Mouse (Mus musculus): ENCODE results near the gene Med28.
A peak's percentile ranks its signal among the peaks of the same experiment; 100 is the strongest.

Gene Med28

DNA sequence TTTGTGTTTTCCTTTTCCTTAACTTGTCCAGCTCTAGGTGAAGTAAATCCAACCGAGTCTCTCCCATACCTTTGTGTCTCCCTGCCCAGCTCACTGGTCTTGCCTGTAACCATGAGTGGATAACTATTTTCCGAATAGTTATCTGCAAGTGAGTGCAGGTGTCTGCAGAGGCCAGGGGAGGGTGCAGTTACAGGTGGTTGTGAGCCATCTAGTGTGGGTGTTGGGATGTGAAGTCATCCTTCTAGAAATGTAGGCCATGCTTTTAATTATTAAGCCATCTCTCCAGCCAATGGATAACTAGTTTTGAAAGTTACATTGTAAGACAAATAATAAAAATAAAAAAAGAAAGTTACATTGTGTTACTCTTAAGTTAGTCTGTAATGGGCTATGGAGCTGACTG lies 6.5 kb upstream of the Med28 start:
- DNase-seq, result no peak

DNA sequence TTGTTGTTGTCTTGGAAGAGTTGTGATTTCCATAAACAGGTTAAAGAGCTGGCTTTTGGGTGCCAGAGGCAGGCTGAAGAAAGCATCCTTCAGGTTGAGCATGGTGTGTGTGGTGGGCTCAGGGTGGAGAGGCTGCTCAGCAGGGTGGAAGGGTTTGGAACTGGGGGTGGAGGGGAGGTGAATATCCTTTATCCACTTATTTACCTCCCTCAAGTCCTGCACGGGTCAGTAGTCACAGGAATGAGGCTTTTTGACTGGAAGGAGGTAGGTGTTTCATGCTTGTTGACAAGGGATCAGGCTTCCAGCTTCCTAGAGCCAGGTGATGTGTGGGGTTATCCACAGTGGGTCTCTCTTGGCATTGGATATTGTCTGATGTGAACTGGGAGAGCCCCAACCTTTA lies 5.4 kb upstream of the Med28 start:
- no peak for DNase-seq

DNA sequence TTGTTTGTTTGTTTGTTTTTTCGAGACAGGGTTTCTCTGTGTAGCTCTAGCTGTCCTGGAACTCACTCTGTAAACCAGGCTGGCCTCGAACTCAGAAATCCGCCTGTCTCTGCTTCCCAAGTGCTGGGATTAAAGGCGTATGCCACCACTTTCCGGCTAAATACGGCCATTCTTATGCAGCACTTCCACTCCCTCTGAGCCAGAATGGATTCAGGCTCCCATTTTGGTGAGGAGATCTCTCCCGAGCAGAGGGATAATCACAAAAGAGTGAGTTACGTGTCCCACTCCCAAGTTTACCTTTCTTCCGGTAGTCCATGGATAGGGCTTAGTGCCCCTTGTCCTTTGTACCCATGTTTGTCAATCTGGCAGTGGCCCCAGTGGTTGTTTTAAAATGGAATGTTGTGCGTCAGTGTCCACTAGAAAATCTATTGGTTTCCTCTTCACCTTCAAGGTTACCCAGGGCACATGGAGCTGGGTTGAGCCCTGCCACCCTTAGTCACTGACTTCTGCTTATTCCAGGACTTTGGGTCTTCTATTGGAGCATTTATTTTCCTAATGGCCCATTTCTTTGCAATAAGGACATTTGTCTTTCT lies 4.8 kb upstream of the Med28 start:
- DNase-seq, result no peak

DNA sequence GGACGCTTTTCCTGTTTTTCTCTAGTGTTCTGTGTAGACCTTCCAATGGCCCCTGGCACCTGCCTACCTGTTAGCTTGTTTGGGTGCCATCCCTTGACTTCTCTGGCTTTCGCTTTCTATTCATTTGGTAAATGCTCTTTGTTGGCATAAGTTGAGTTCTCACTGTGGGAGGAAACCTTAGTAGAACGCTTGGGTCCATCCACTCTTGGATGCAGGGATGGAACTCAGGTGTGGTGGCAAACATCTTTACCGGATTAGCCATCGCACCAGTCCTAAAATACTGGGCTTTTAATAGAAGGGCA lies 731 bp downstream of the Med28 start:
- no peak for DNase-seq

DNA sequence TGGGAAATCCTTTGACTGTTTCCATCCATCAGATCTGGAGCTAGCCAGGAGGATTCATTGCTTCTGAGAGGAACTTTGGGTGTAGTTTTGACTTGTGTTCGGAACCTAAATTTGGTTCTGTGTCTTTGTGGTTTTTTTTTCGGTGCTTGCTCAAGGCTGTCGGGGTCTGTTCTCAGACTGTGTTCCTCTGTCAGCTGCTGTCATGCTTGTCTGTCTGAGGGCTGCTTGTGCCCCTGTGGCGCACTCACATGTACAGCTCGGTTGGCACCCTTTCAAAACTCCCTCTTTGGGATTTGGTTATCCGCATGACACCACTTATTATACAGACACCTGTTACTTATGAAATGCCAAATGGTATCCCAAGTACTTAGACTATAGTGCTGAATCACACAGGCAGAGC lies 1.6 kb downstream of the Med28 start:
- no peak for DNase-seq

DNA sequence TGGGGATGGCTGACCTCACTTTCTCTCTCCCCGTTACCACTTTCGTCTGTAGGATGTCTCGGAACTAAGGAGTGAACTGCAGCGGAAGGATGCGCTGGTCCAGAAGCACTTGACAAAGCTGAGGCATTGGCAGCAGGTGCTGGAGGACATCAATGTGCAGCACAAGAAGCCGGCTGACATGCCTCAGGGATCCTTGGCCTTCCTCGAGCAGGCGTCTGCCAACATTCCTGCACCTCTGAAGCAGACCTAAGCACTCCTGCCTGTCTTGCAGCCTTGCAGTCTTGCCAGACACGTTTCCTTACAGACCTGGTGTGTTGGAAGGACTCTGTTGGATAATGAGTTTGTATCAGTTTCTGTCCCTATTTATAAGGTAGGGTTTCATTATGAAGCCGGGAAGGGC lies 5.1 kb downstream of the Med28 start:
- DNase-seq, result no peak

DNA sequence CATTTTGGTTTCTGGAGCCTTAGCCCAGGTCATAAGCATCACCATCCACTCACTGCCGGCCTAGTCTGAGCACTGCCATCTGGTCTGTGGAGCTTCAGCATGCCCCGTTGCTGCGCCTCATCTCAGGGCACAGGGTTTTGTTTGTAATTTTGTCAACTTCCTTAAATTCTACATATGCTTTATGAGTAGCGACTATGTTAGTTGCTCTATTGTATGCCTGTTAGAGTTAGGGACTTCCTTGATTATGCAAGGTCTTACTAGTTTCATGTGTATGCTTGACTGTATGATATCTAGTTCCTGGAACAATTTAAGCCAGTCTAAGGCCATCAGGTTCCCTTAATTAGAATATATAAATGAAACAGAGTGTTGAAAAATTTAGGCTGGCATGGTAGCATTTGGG lies 6.3 kb downstream of the Med28 start:
- no peak for DNase-seq

DNA sequence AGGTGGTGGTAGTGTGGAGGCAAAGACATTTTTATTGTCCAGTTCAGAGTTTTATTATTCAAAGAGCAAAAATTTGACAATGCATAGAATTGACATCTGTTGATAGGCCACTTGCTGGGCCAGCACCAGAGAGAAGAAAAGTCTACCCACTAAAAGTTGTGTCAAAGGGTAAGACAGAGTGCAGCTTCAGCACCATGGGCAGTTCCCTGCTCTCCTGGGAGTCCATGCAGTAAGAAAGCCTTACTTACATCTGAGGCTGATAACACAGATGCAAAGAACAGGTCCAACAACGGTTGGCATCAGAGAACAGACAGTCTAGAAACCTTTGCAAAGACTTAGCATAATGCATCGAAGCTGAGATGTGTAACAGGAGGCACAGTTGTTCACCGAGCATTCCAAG lies 9.7 kb downstream of the Med28 start:
- DNase-seq, result peak; percentile 7

DNA sequence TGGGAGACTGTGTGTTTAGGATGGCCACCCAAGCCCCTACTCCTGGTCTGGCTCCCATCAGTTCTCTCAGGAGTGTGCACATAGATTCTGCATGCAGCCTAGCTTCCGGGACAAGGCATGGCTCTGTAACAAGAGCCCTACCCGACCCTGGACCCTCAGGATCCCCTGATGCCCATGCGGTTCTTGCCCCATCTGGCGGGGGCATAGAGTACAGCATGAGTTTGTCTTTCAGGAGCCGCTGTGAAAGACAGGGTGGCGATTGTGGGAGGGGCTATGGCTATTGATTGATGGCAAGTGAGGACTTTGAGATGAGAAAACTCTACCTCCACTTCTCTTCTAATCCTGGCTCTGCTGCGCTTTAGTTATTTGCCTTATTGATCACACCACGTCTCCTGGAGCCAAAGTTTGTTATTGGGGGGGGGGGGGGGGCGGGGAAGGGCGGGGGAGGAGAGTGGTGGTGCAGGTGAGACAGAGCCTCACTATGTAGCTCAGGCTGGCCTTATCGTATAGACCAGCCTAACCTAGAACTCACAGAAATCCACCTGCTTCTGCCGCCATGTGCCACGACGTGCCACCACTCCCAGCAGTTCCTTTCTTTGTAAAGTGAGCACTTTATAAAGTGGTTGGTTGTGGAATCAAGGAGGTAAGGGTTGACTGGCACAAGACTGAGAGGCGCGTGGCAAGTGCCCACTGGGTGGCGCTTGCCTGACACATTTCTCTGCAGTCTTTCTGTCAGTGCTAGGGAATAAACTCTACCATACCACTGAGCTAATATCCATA lies 14.5 kb downstream of the Med28 start:
- DNase-seq, result peak; percentile 82

DNA sequence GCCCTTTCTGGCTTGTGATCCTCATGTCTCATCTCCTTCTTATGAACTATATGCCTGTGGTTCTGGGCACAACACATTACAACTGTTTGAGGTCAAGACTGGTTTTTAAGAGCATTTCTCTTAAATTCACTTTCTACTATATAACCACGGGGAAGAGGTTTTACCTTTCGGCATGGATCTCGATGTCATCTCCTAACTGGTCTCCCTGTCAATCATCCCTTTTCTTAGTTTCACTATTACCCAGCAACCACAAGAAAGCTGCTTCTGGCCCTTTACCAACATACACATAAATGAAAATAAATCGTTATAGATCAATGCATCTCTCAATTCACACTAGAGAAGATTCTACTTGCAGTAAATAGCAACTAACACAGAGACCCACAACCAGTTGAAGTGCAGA lies 15.1 kb downstream of the Med28 start:
- DNase-seq, result no peak

DNA sequence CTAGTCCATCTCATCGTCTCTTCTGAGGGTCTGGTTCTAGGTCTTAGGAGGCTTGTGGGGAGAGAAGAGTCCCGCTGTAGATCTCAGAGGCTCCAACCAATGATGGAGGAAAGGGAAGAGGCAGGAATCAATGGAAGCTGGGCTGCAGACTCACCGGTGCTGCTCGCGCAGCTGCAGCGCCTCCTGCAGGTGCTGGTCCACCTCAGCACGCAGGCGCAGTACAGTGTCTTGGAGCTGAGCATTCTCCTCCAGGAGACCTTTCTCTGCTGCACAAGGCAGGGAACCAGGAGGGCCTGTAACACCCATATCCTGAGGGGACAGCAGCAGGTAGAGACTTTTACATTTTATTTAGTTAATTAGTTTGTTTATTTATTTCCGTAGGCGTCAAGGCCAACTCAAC lies 19.5 kb downstream of the Med28 start:
- no peak for DNase-seq

DNA sequence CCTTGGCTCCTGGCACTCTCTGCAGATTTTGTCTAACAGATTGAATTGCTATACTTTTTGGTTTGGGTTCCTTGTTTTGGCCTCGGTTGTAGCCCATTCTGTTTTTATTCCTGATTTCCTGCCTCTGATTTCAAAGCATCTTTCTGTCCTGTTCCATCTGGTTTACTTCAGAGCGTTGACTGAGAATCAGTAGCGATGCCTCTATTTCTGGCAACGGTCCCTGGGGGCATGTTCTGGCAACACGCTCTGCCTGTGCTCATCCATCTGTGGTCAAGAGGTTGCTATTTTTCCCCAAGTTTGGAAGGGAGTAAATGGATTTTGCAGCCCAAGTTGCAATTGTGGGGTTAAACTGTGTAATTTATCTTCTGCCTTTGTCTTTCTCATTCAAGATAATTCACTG lies 23.3 kb downstream of the Med28 start:
- DNase-seq, result no peak

DNA sequence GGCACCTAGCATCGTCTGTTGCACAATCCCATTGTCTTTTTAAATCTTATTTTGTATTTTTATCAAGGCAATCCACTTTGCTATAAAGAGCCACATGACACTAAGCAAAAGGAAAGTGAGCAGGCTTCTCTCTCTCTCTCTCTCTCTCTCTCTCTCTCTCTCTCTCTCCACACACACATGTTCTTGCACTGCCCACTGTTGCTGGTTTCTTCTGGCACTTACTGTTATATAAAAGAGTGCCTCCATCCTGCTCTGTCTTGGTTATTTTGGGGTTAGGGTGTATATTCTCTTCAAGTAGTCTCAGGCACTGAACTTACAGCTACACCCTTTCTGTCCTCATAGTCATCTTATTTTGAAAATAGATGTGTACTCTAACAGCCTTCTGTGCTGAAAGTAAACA lies 29.6 kb downstream of the Med28 start:
- DNase-seq, result no peak

DNA sequence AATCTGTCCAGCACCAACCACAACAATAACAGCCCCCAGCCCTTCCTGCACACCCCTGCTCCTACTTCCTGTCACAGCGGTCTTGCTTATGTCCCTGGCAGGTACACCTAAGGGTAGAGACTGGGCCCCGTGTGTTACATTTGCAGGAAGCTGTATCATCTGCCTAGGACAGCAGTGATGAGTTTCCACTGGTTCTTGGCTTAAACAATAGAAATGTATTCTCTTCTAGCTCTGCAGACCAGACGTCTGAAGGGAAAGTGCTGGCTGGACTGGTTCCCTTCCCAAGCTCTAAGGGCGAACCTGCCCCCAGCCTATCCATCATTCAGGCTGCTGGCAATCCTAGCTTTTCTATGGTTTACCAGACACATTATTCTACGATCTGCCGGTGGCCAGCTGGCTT lies 44.0 kb downstream of the Med28 start:
- no peak for DNase-seq

DNA sequence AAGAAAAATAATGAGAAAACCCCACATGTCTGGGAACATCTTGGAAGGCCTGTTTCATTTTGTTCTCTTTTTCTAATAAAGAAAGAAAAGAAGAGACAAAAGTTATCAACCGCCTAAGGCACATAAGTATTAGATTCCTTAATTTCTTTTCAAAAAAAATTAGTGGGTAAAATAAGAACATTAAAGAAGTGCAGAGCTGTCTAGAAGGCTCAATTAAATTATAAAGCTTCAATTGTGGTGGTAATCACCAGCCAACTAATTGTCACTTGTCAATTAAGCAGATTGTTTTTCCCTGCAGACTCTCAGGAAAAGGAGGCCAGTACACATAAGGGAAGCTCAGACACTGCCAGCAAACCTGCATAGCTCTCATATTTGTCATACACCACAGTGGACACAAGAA lies 45.8 kb downstream of the Med28 start:
- no peak for DNase-seq

DNA sequence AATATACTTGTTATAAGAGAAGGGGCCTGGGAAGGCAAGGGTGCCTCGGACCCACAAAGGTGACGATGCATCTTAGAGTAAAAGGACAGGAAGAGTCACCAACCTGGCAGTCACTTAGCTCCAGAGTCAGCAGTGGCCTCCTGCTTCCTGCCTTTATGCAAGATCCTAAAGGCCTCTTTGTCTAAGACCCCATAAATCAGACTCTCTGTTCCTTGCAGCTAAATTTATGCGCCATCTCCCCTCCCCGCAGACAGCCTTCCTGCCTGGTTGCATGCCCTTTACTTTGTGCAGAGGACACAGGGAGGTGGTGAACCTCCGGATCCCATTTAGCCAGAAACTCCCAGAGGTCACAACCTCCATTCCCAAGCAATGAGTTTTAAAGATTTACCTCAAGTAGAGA lies 52.8 kb downstream of the Med28 start:
- no peak for DNase-seq

DNA sequence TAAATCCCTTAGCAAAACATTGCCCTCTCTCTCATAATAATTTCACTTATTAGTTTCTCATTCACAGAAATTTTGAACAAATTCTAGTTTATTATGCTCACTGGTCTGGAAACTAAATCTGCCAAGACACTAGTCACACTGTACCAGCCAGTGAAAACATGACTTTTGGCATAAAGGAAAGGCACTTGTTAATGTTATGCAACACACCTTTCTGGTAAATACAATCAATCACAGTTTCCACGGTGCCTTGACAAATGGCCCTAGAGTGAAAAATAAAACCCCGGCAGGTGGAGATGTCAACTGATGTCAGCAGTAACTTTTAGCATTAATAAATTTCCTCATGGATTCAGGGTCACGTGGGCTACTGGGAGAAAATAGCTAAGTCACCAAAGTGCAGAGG lies 56.7 kb downstream of the Med28 start:
- no peak for DNase-seq

DNA sequence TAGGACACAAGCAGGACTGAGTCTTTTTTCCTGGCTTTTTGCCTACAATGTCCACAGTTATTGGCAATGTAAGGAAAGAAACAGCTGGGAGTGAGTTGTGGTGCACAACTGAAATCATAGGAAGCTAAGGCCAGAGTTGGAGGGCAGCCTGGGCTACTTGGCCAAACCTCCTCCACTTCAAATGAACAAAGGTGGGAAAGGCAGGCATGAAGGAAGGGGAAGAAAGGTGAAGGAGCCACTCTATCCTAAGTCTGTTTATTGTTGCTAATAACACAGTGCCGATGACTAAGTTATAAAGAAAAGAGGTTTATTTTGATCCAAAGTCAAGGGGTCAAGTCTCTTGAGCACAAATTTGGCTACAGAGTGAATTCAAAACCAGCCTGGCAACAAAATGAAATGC lies 57.3 kb downstream of the Med28 start:
- peak; percentile 48 for DNase-seq
